Mouse (Mus musculus) bone marrow macrophage, adult 2 months (primary cell): ENCODE measurements around the gene Gng7.

Experiments
- CTCF ChIP-seq: IDR thresholded peaks from 2 replicates; pipeline ENCODE4 v1.5.1; 2012; ENCODE audit warnings: low read depth, mild to moderate bottlenecking, low read length, moderate library complexity
- POLR2A ChIP-seq: IDR thresholded peaks from 2 replicates; pipeline ENCODE4 v1.6.1; 2012; ENCODE audit warnings: mild to moderate bottlenecking, low read depth, low read length, borderline replicate concordance

GRCm38 (mm10) chr10:80917779-80918434, 96.8 kb downstream of the Gng7 start, which contains the start of gene Lmnb2:
- TF ChIP-seq POLR2A (no peak), CTCF (no peak)
